Mouse (Mus musculus): ENCODE measurements around the gene Smg7.

DNA sequence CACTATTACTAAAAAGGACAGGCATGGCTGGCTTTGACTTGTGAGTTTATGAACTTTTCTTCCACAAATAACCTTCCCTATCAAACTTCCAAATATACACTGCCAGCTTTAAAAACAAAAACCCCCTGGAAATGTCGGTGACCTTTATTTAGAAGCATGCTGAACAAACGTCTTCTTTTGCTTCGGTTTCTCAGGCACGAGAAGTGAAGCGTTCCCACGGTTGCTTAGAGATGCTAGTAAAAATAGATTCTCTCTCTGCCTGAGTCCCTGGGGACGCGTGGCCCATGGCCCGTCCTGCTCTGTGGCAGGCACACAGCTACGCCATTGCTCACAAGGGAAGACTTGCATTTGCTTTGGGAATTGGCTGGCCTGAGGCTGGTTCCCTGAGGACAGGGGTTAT lies 84.7 kb downstream of the Smg7 start:
- no peak for TF ChIP-seq CTCF (IDR thresholded peaks at IDR 0.05; ENCODE audit: low read depth)
- no peak for TF ChIP-seq EP300 (IDR thresholded peaks at IDR 0.05; ENCODE audit: low read depth)
